Mouse (Mus musculus): ENCODE results near the gene Olfr883. TPM values are rescaled to one million over a fixed set of nuclear protein-coding genes. Genes with fewer than 3 reads are reported as not detected.

The Olfr883 gene
- polyA plus RNA-seq, 1 experiment, result not detected

DNA sequence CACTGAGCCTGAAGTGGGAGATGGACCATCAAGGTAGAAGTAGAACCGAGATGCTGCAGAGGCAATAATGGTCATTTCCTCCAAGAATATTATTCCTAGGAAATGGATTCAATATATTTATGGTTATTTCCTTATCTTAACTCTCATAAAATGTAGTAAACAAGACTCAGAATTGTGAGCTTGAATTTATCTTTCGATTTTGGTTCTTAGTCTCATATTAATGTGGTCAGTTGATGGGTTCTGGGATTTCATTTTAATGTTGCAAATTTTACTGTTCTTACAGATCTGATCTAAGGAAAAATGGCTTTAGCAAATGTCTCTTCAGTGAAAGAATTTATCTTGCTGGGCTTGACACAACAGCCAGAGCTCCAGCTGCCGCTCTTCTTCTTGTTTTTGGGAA lies 35.4 kb downstream of the Olfr883 start, which contains the start of gene Olfr885:
Olfr885 (plus strand) TSS at position 301 of the 400 bp plus-strand sequence.
- H3K4me3 ChIP-seq, result no peak within 1 kb of the TSS
- H3K27me3 ChIP-seq (ENCODE audit: control insufficient read depth, insufficient read depth, insufficient read length), result no peaks in the 10 kb centered on the region
- no peaks in the 10 kb centered on the region for H3K36me3 ChIP-seq (ENCODE audit: control insufficient read depth, insufficient read depth)
- no peak within 1 kb of the TSS for H3K4me2 ChIP-seq (ENCODE audit: low read depth)
- TF ChIP-seq POLR2A (IDR thresholded peaks at IDR 0.05; ENCODE audit: insufficient read length, low read depth) (no peak), SRF (IDR thresholded peaks at IDR 0.05; ENCODE audit: control insufficient read depth, insufficient read length, low read depth) (no peak), REST (IDR thresholded peaks at IDR 0.05; ENCODE audit: insufficient read depth, insufficient read length) (no peak), MAX (IDR thresholded peaks at IDR 0.05; ENCODE audit: low read depth) (no peak), USF1 (IDR thresholded peaks at IDR 0.05; ENCODE audit: low read depth) (no peak), E2F4 (IDR thresholded peaks at IDR 0.05; ENCODE audit: insufficient read depth) (no peak), TCF12 (IDR thresholded peaks at IDR 0.05; ENCODE audit: insufficient read depth, poor library complexity, severe bottlenecking) (no peak), MYOG (IDR thresholded peaks at IDR 0.05; ENCODE audit: control insufficient read depth in 1 of 3, insufficient read depth in 1 of 3, insufficient read length in 2 of 3, low read depth in 2 of 3) (no peak), CEBPB (IDR thresholded peaks at IDR 0.05; ENCODE audit: insufficient read depth, poor library complexity, severe bottlenecking) (no peak), POLR2AphosphoS2 (IDR thresholded peaks at IDR 0.05; ENCODE audit: insufficient read length, low read depth) (no peak), MYOD1 (IDR thresholded peaks at IDR 0.05; ENCODE audit: control insufficient read depth in 1 of 3, insufficient read length in 2 of 3, low read depth in 2 of 3) (no peak), TCF3 (IDR thresholded peaks at IDR 0.05; ENCODE audit: insufficient read length, low read depth) (no peak)
- H3K79me2 ChIP-seq (ENCODE audit: control insufficient read depth, insufficient read depth), result no peaks in the 10 kb centered on the region
- no peak within 1 kb of the TSS for H3ac ChIP-seq (ENCODE audit: control insufficient read depth, insufficient read length)

Other genes with a start within 250 kb of the Olfr883 start
- gene Olfr876, start 222.8 kb upstream of the Olfr883 start, polyA plus RNA-seq (2012; fragmentation: generic; extraction: Trizol), result not detected
- not detected for gene Olfr877, start 171.5 kb upstream of the Olfr883 start, polyA plus RNA-seq (2012; fragmentation: generic; extraction: Trizol)
- not detected for gene Olfr145, start 129.1 kb upstream of the Olfr883 start, polyA plus RNA-seq (2012; fragmentation: generic; extraction: Trizol)
- not detected for gene Olfr878, start 108.0 kb upstream of the Olfr883 start, polyA plus RNA-seq (2012; fragmentation: generic; extraction: Trizol)
- gene Olfr881, start 34.0 kb upstream of the Olfr883 start, polyA plus RNA-seq (2012; fragmentation: generic; extraction: Trizol), result not detected
- not detected for gene Olfr884, start 20.7 kb downstream of the Olfr883 start, polyA plus RNA-seq (2012; fragmentation: generic; extraction: Trizol)
- not detected for gene Olfr885, start 35.5 kb downstream of the Olfr883 start, polyA plus RNA-seq (2012; fragmentation: generic; extraction: Trizol)
- not detected for gene Olfr887, start 58.3 kb downstream of the Olfr883 start, polyA plus RNA-seq (2012; fragmentation: generic; extraction: Trizol)
- gene Olfr888, start 82.3 kb downstream of the Olfr883 start, polyA plus RNA-seq (2012; fragmentation: generic; extraction: Trizol), result not detected
- not detected for gene Olfr889, start 89.4 kb downstream of the Olfr883 start, polyA plus RNA-seq (2012; fragmentation: generic; extraction: Trizol)
- not detected for gene Olfr890, start 116.7 kb downstream of the Olfr883 start, polyA plus RNA-seq (2012; fragmentation: generic; extraction: Trizol)
- gene Olfr891, start 155.0 kb downstream of the Olfr883 start, polyA plus RNA-seq (2012; fragmentation: generic; extraction: Trizol), result not detected
- gene Olfr893, start 182.6 kb downstream of the Olfr883 start, polyA plus RNA-seq (2012; fragmentation: generic; extraction: Trizol), result not detected
- gene Olfr894, start 192.2 kb downstream of the Olfr883 start, polyA plus RNA-seq (2012; fragmentation: generic; extraction: Trizol), result not detected
- gene Olfr143, start 227.0 kb downstream of the Olfr883 start, polyA plus RNA-seq (2012; fragmentation: generic; extraction: Trizol), result not detected
- gene Olfr895, start 242.0 kb downstream of the Olfr883 start, polyA plus RNA-seq (2012; fragmentation: generic; extraction: Trizol), result not detected

All from myocyte (in vitro differentiated cells).